9 mouse cellular contexts compared by ENCODE assay signal in genomic region chr5:67633831-67634268, GRCm38 (mm10). TPM values are rescaled to one million over a fixed set of nuclear protein-coding genes. Genes with fewer than 3 reads are reported as not detected.
DNase-seq lines count a peak whose midpoint lies in the region; ATAC-seq and TF ChIP-seq lines count a peak whose summit lies in the region.
"Had no signal": no experiment of that assay in that cellular context is flagged by ENCODE, and none has a peak within 500 bp of the region (broad histone marks: within the 10 kb centered on the region; RNA-seq: fewer than 3 reads in every experiment).

No protein-coding gene starts in this region.

- no peak for TF ChIP-seq POLR2A in CH12.LX (IDR thresholded peaks at IDR 0.05; ENCODE audit: low read depth, low read length)

- H3K9ac ChIP-seq in CH12.LX (ENCODE audit: insufficient read depth, low read depth) (peak overlapping the region; percentile 42), ES-E14 (ENCODE audit: insufficient read depth, low read depth, low read length, poor library complexity, severe bottlenecking) (no peak overlapping the region)
- no peak overlapping the region for H3K9ac ChIP-seq in forebrain, embryonic 14.5 days (ENCODE audit: low read length)

- no peaks in the 10 kb centered on the region for H3K9me3 ChIP-seq in CH12.LX (replicated peaks; ENCODE audit: low read length)
- H3K9me3 ChIP-seq in ES-E14 (ENCODE audit: control insufficient read depth, insufficient read depth, low read depth, low read length), result no peaks in the 10 kb centered on the region
- H3K9me3 ChIP-seq in forebrain, embryonic 14.5 days (replicated peaks; ENCODE audit: control insufficient read depth, low read length), result no peaks in the 10 kb centered on the region

- TF ChIP-seq RAD21 in CH12.LX (IDR thresholded peaks at IDR 0.05; ENCODE audit: low read depth, low read length), result no peak

- no peaks in the 10 kb centered on the region for H3K79me2 ChIP-seq in CH12.LX (replicated peaks; ENCODE audit: control insufficient read depth, extremely low read depth, insufficient read depth, poor library complexity, severe bottlenecking)

- TF ChIP-seq CTCF in CH12.LX (conservative IDR thresholded peaks at IDR 0.05 in 1 of 2, IDR thresholded peaks at IDR 0.05 in 1 of 2; ENCODE audit: low read depth in 2 of 2, low read length in 2 of 2), result no peak

- DNase-seq in CH12.LX (ENCODE audit: extremely low read depth) (peak; percentile 37), ES-E14 (ENCODE audit: low read depth, low spot score) (no peak)
- DNase-seq in forebrain, embryonic 14.5 days (ENCODE audit: low spot score), result no peak
- DNase-seq in lung, postnatal 14 days, result peak; percentile 34
- no peak for DNase-seq in left cerebral cortex, postnatal 10 days (ENCODE audit: extremely low spot score in 1 of 2, low spot score in 2 of 2)
- DNase-seq in cerebellum, postnatal 4 days (ENCODE audit: low spot score in 2 of 2), result no peak
- no peak for DNase-seq in right cerebral cortex, postnatal 14 days
- DNase-seq in cerebellum, adult 9-10 months, result no peak
- DNase-seq: kidney, postnatal 14 days had no signal

- no peaks in the 10 kb centered on the region for H3K27me3 ChIP-seq in CH12.LX (replicated peaks)
- no peaks in the 10 kb centered on the region for H3K27me3 ChIP-seq in forebrain, embryonic 14.5 days (replicated peaks; ENCODE audit: control insufficient read depth, insufficient read depth, low read length)

- dilution Hi-C loops in CH12.LX (cut with MboI; ENCODE audit: extremely low pct_ligation_motif_present, extremely low pct_unique_long_range_greater_than_20kb, low sequenced_read_pairs), result no loop called here

- H3K27ac ChIP-seq in CH12.LX (ENCODE audit: insufficient read depth, low read depth) (peak overlapping the region; percentile 24; the same call in 1 of the 2 replicates), ES-E14 (ENCODE audit: insufficient read depth, low read depth, low read length, poor library complexity, severe bottlenecking) (peak overlapping the region; percentile 86)
- no peak overlapping the region for H3K27ac ChIP-seq in forebrain, embryonic 14.5 days (ENCODE audit: low read depth, low read length)

- H3K4me3 ChIP-seq in CH12.LX (replicated peaks in 1 of 3; ENCODE audit: low read depth in 2 of 3, low read length in 2 of 3, poor library complexity in 1 of 3) (no peak overlapping the region), ES-E14 (ENCODE audit: insufficient read depth in 1 of 2, low read depth in 1 of 2, low read length in 2 of 2, poor library complexity in 1 of 2, severe bottlenecking in 1 of 2) (peak overlapping the region; percentile 20 to 33)
- H3K4me3 ChIP-seq in forebrain, embryonic 14.5 days (ENCODE audit: low read depth, low read length), result no peak overlapping the region

- H3K4me2 ChIP-seq in CH12.LX (ENCODE audit: insufficient read depth, low read depth, poor library complexity, severe bottlenecking), result peak overlapping the region; percentile 96
- peak overlapping the region; percentile 32 for H3K4me2 ChIP-seq in forebrain, embryonic 14.5 days (ENCODE audit: low read length)

- peak; percentile 65 for ATAC-seq in forebrain, embryonic 14.5 days

- in situ Hi-C loops in CH12.LX (cut with MboI; ENCODE audit: low pct_ligation_motif_present, low pct_unique_long_range_greater_than_20kb, low sequenced_read_pairs), result no loop called here
- in situ Hi-C loops in ES-E14 (cut with MboI; ENCODE audit: low sequenced_read_pairs in 2 of 2, unreplicated experiment in 2 of 2), result no loop called here

- intact Hi-C loops in left cerebral cortex, postnatal 10 days (cut with DNase I), result no loop called here

- H3K4me1 ChIP-seq in CH12.LX (ENCODE audit: control insufficient read depth in 1 of 2, insufficient read depth in 2 of 2) (peaks cover 4 to 18% of the 10 kb centered on the region in 2 experiments; a peak in 3 of 4 replicates), ES-E14 (ENCODE audit: control insufficient read depth in 2 of 2, insufficient read depth in 2 of 2, low read length in 2 of 2, poor library complexity in 1 of 2) (peaks cover 4 to 5% of the 10 kb centered on the region in 2 experiments; a peak in 3 of 4 replicates)
- H3K4me1 ChIP-seq in forebrain, embryonic 14.5 days (ENCODE audit: control insufficient read depth, insufficient read depth, low read length), result peaks cover 16% of the 10 kb centered on the region

- H3K36me3 ChIP-seq in CH12.LX (replicated peaks in 1 of 2; ENCODE audit: control insufficient read depth in 1 of 2, insufficient read depth in 1 of 2, low read length in 1 of 2), result peaks cover 0 to 4% of the 10 kb centered on the region in 2 experiments
- no peaks in the 10 kb centered on the region for H3K36me3 ChIP-seq in ES-E14 (ENCODE audit: control insufficient read depth, insufficient read depth, low read length, poor library complexity, severe bottlenecking)
- no peaks in the 10 kb centered on the region for H3K36me3 ChIP-seq in forebrain, embryonic 14.5 days (ENCODE audit: control insufficient read depth, insufficient read depth, low read length)

- 7% methylated on average over 10 of the region's 10 CpGs for WGBS in forebrain, embryonic 14.5 days

- no peak for TF ChIP-seq EP300 in CH12.LX (IDR thresholded peaks at IDR 0.05; ENCODE audit: low read length)

TF ChIP-seq in CH12.LX, 34 proteins besides CTCF, POLR2A, EP300 and RAD21:
- TF ChIP-seq TBP (conservative IDR thresholded peaks at IDR 0.05; ENCODE audit: low read depth, low read length), result 0 out of 2 replicates have a peak, but pooled peaks have one; percentile 14
- TF ChIP-seq USF1 (IDR thresholded peaks at IDR 0.05; ENCODE audit: low read depth, low read length), result no peak

TF ChIP-seq in ES-E14, 5 proteins besides CTCF, POLR2A, EP300 and RAD21:
- TF ChIP-seq HCFC1 (IDR thresholded peaks at IDR 0.05; ENCODE audit: borderline replicate concordance, insufficient read depth, low read length) (no peak), CHD2 (IDR thresholded peaks at IDR 0.05; ENCODE audit: low read depth, low read length) (no peak), ZNF384 (IDR thresholded peaks at IDR 0.05; ENCODE audit: low read depth, low read length) (no peak), ZC3H11A (IDR thresholded peaks at IDR 0.05; ENCODE audit: borderline replicate concordance, low read depth, low read length) (no peak), MAFK (IDR thresholded peaks at IDR 0.05; ENCODE audit: insufficient read depth, low read depth, low read length) (no peak)

RNA-seq across cellular contexts. Expression of gene Shisa3, which starts 26.2 kb away (rescaled TPM):
- total RNA-seq in CH12.LX (2012; rRNA removed), result not detected in 2 replicates
- not detected in 2 replicates for total RNA-seq in CH12.LX (2014; rRNA removed)
- not detected in 2 replicates for polyA plus RNA-seq in CH12.LX (2012; ENCODE audit: insufficient read length, low read depth)
- 0.58 and 0.76 TPM in 2 replicates for total RNA-seq in ES-E14 (2012; rRNA removed)
- polyA plus RNA-seq in forebrain, embryonic 14.5 days (2014; fragmentation: Nextera tagmentation; extraction: Ambion mirVana), result 0.04 and 0.80 TPM in 2 replicates
- total RNA-seq in left cerebral cortex, postnatal 10 days (2021), result 1 to 10 TPM; 1.4 to 1.9 TPM

Comparison
In these comparisons a context has a peak if more than half of its experiments do, and no peak if none do; other contexts are left out.
1. DNase-seq: peak in CH12.LX (single experiment) and lung, postnatal 14 days (single experiment); none in ES-E14 (single experiment), forebrain, embryonic 14.5 days (single experiment), left cerebral cortex, postnatal 10 days (0 of 2), cerebellum, postnatal 4 days (0 of 2), right cerebral cortex, postnatal 14 days (single experiment) and cerebellum, adult 9-10 months (single experiment).
2. H3K4me3 ChIP-seq: peak in ES-E14 (2 of 2); none in CH12.LX (0 of 3) and forebrain, embryonic 14.5 days (single experiment).